Comparison of ENCODE assay signal across 8 mouse cellular contexts in genomic region chr8:72571611-72572473, GRCm38 (mm10). TPM values are rescaled to one million over a fixed set of nuclear protein-coding genes. Genes with fewer than 3 reads are reported as not detected.
A peak's percentile ranks its signal among the peaks of the same experiment; 100 is the strongest.
DNase-seq lines count a peak whose midpoint lies in the region; ATAC-seq and TF ChIP-seq lines count a peak whose summit lies in the region.

Gene Tmem38a (plus strand): TSS chr8:72572055.

- peaks cover 19% of the 10 kb centered on the region for H3K4me1 ChIP-seq in intestine, embryonic 16.5 days (ENCODE audit: control insufficient read depth, insufficient read depth, low read length)
- peaks cover 11% of the 10 kb centered on the region for H3K4me1 ChIP-seq in midbrain, embryonic 11.5 days (ENCODE audit: control insufficient read depth, insufficient read depth, low read length)
- H3K4me1 ChIP-seq in small intestine, adult 2 months (ENCODE audit: control insufficient read depth, insufficient read depth, insufficient read length, low read length), result peaks cover 15% of the 10 kb centered on the region

- peak within 1 kb of the TSS; percentile 79 for H3K9ac ChIP-seq in intestine, embryonic 16.5 days (ENCODE audit: low read depth, low read length)
- peak within 1 kb of the TSS; percentile 76 for H3K9ac ChIP-seq in midbrain, embryonic 11.5 days (ENCODE audit: low read length)

- peak within 1 kb of the TSS; percentile 94 for H3K4me2 ChIP-seq in intestine, embryonic 16.5 days (ENCODE audit: low read depth, low read length)
- peak within 1 kb of the TSS; percentile 88 for H3K4me2 ChIP-seq in midbrain, embryonic 11.5 days

- under 1% methylated on average over 45 of the region's 45 CpGs for WGBS in intestine, embryonic 16.5 days
- 1% methylated on average over 45 of the region's 45 CpGs for WGBS in midbrain, embryonic 11.5 days
- under 1% methylated on average over 45 of the region's 45 CpGs for WGBS in small intestine, adult 2 months

- H3K4me3 ChIP-seq in intestine, embryonic 16.5 days (ENCODE audit: low read length), result peak within 1 kb of the TSS; percentile 73
- H3K4me3 ChIP-seq in midbrain, embryonic 11.5 days (ENCODE audit: low read depth, low read length), result peak within 1 kb of the TSS; percentile 64
- H3K4me3 ChIP-seq in small intestine, adult 2 months (ENCODE audit: low read depth, low read length), result peak within 1 kb of the TSS; percentile 75

- DNase-seq in adrenal gland, adult 8-10 months, result peak; percentile 67
- DNase-seq in embryo, embryonic 11 days, result peak; percentile 82
- DNase-seq in gastrocnemius, postnatal 36 days, result peak; percentile 76 to 80
- DNase-seq in left cerebral cortex, postnatal 4 days, result peak; percentile 77
- peak; percentile 95 for DNase-seq in midbrain, embryonic 11.5 days (ENCODE audit: low spot score, missing footprints)

- intact Hi-C loops in gastrocnemius, postnatal 36 days (cut with DNase I), result loop anchor here (2.0 kb wide), 1 partner anchor 73 kb away; no protein-coding TSS in a partner anchor
- intact Hi-C loops in left cerebral cortex, postnatal 4 days (cut with DNase I), result no loop called here

- ATAC-seq in intestine, embryonic 16.5 days, result peak; percentile 29
- ATAC-seq in midbrain, embryonic 11.5 days (ENCODE audit: low FRiP score), result peak; percentile 20
- no peak for ATAC-seq in activated CD4-positive, CD25-positive, alpha-beta regulatory T cell, adult 4 months

- H3K36me3 ChIP-seq in intestine, embryonic 16.5 days (ENCODE audit: control insufficient read depth, insufficient read depth, low read length), result peaks cover 3% of the 10 kb centered on the region
- H3K36me3 ChIP-seq in midbrain, embryonic 11.5 days (ENCODE audit: control insufficient read depth, insufficient read depth, low read length), result peaks cover 15% of the 10 kb centered on the region
- H3K36me3 ChIP-seq in small intestine, adult 2 months (ENCODE audit: control insufficient read depth, insufficient read depth, low read length), result peaks cover 28% of the 10 kb centered on the region

- TF ChIP-seq POLR2A in small intestine, adult 2 months (IDR thresholded peaks at IDR 0.05; ENCODE audit: low read depth, low read length), result peak; percentile 24; the same call in 1 of the 2 replicates

- no peaks in the 10 kb centered on the region for H3K9me3 ChIP-seq in intestine, embryonic 16.5 days (ENCODE audit: control insufficient read depth, low read length)
- H3K9me3 ChIP-seq in midbrain, embryonic 11.5 days (ENCODE audit: control insufficient read depth, low read length), result no peaks in the 10 kb centered on the region

- no peak for TF ChIP-seq CTCF in small intestine, adult 2 months (IDR thresholded peaks at IDR 0.05; ENCODE audit: extremely low read depth, insufficient read length, insufficient replicate concordance, low read depth, low read length)

- H3K27ac ChIP-seq in intestine, embryonic 16.5 days (ENCODE audit: low read length), result peak within 1 kb of the TSS; percentile 95
- H3K27ac ChIP-seq in midbrain, embryonic 11.5 days (ENCODE audit: low read depth, low read length), result peak within 1 kb of the TSS; percentile 77
- peak within 1 kb of the TSS; percentile 94 for H3K27ac ChIP-seq in small intestine, adult 2 months (ENCODE audit: insufficient read depth, low read depth, low read length)

- H3K27me3 ChIP-seq in intestine, embryonic 16.5 days (replicated peaks; ENCODE audit: control insufficient read depth, insufficient read depth, low read length), result no peaks in the 10 kb centered on the region
- H3K27me3 ChIP-seq in midbrain, embryonic 11.5 days (ENCODE audit: control insufficient read depth, insufficient read depth, low read length), result no peaks in the 10 kb centered on the region
- H3K27me3 ChIP-seq in small intestine, adult 2 months (ENCODE audit: control insufficient read depth, insufficient read depth, low read length), result no peaks in the 10 kb centered on the region

RNA-seq across cellular contexts. Expression of gene Tmem38a, which starts in this region (rescaled TPM):
- total RNA-seq in adrenal gland, adult 8-10 months (2022), result 10 to 100 TPM in 2 of 4 experiments, 1 to 10 TPM in 2; 8.6 to 12.5 (median 9.9) TPM
- total RNA-seq in gastrocnemius, postnatal 36 days (2021), result 1,000 to 10,000 TPM; 1,177 to 1,186 TPM
- polyA plus RNA-seq in intestine, embryonic 16.5 days (2015; fragmentation: Nextera tagmentation; extraction: Ambion mirVana), result 12.1 and 12.2 TPM in 2 replicates
- total RNA-seq in left cerebral cortex, postnatal 4 days (2021), result 10 to 100 TPM; 32.4 to 33.4 TPM
- 9.1 and 11.4 TPM in 2 replicates for polyA plus RNA-seq in midbrain, embryonic 11.5 days (2014; fragmentation: Nextera tagmentation; extraction: Ambion mirVana)
- polyA plus RNA-seq in small intestine, adult 2 months (2012; rRNA removed), result 11.5 and 13.7 TPM in 2 replicates
- 1 to 10 TPM in 1 of 2 experiments, under 1 TPM in 1; 0.56 to 1.5 TPM for polyA plus RNA-seq in activated CD4-positive, CD25-positive, alpha-beta regulatory T cell, adult 4 months (2017; shearing (Covaris generic))

Comparison
In these comparisons a context has a peak if more than half of its experiments do, and no peak if none do; other contexts are left out.
1. RNA of gene Tmem38a (total RNA-seq): 1,177 to 1,186 TPM in gastrocnemius, postnatal 36 days; 32.4 to 33.4 TPM in left cerebral cortex, postnatal 4 days and 8.6 to 12.5 TPM in adrenal gland, adult 8-10 months; every median in the first group is over 10 times any median in the second.
2. Peak in every context shown above with its lines, with median percentiles within 50 percentile points of each other: DNase-seq, H3K27ac ChIP-seq and H3K4me3 ChIP-seq.